Mouse (Mus musculus) embryonic facial prominence, embryonic 15.5 days (tissue): ENCODE measurements around the gene Iscu. TPM values are rescaled to one million over a fixed set of nuclear protein-coding genes. Genes with fewer than 3 reads are reported as not detected.

Source experiments
- ATAC-seq: fragments of 200-750 bp; cut with Nextera tagmentation; 2 replicates; pipeline ENCODE4 v1.8.0; 2017; ENCODE audit warnings: low read depth, moderate TSS enrichment; ENCODE audit not compliant: insufficient number of reproducible peaks, low FRiP score, low TSS enrichment
- H3K27ac ChIP-seq: fragments of 300-500 bp; sonication (generic); replicated peaks from 2 replicates; pipeline ENCODE4 v1.5.1; 2015; ENCODE audit warnings: mild to moderate bottlenecking, inconsistent platforms
- H3K27me3 ChIP-seq: fragments of 300-500 bp; sonication (generic); 2 replicates; pipeline ENCODE4 v1.6.1; 2015; ENCODE audit warnings: inconsistent platforms
- H3K36me3 ChIP-seq: fragments of 300-500 bp; sonication (generic); 2 replicates; pipeline ENCODE4 v1.6.1; 2015; ENCODE audit warnings: mild to moderate bottlenecking, inconsistent platforms
- H3K4me1 ChIP-seq: fragments of 300-500 bp; sonication (generic); 2 replicates; pipeline ENCODE4 v1.6.1; 2015; ENCODE audit warnings: inconsistent platforms
- H3K4me2 ChIP-seq: fragments of 300-500 bp; sonication (generic); replicated peaks from 2 replicates; pipeline ENCODE4 v1.6.1; 2015; ENCODE audit warnings: mild to moderate bottlenecking, inconsistent platforms
- H3K4me3 ChIP-seq: fragments of 300-500 bp; sonication (generic); replicated peaks from 2 replicates; pipeline ENCODE4 v1.5.1; 2015; ENCODE audit warnings: mild to moderate bottlenecking, inconsistent platforms
- H3K9ac ChIP-seq: fragments of 300-500 bp; sonication (generic); 2 replicates; pipeline ENCODE4 v1.6.1; 2015; ENCODE audit warnings: inconsistent platforms
- H3K9me3 ChIP-seq: fragments of 300-500 bp; sonication (generic); replicated peaks from 2 replicates; pipeline ENCODE4 v1.6.1; 2016; ENCODE audit warnings: inconsistent platforms
- WGBS: fragments of 180-500 bp; shearing (Covaris S2); methylation state at CpG from one replicate; pipeline ENCODE4 v1.1.7; 2015; 5-methylcytosine and 5-hydroxymethylcytosine counted together
- polyA plus RNA-seq: library from polyadenylated mRNA; unstranded; fragments of >200 nt; fragmentation: Nextera tagmentation; extraction: Ambion mirVana; gene quantifications from 2 replicates; pipeline ENCODE4 v1.2.1, GENCODE M21; 2015

Iscu gene
- polyA plus RNA-seq, 1 experiment from 2014 or later = 106 TPM

- H3K9me3 ChIP-seq = no peaks in the 10 kb centered on the region
- no peak overlapping the region for H3K9ac ChIP-seq
- no peak overlapping the region for H3K4me3 ChIP-seq
- peak overlapping the region; percentile 85 for H3K27ac ChIP-seq
- ATAC-seq = peak; percentile 81
- peaks cover 10% of the 10 kb centered on the region for H3K36me3 ChIP-seq
- H3K4me2 ChIP-seq = no peak overlapping the region
- peaks cover 54% of the 10 kb centered on the region for H3K4me1 ChIP-seq
- 15% methylated on average over 7 of the region's 7 CpGs for WGBS
- H3K27me3 ChIP-seq = no peaks in the 10 kb centered on the region
Observed at GRCm38 (mm10) chr5:113789075-113789788, 16.7 kb downstream of the Iscu start.

- Histone ChIP-seq H3K4me1 (peaks cover 62% of the 10 kb centered on the region), H3K27me3 (no peaks in the 10 kb centered on the region), H3K4me3 (no peak overlapping the region), H3K9me3 (no peaks in the 10 kb centered on the region), H3K27ac (peak overlapping the region; percentile 85; the same call in 1 of the 2 replicates), H3K36me3 (peaks cover 23% of the 10 kb centered on the region), H3K9ac (no peak overlapping the region), H3K4me2 (no peak overlapping the region)
- no peak for ATAC-seq
- WGBS = 71% methylated on average over 11 of the region's 11 CpGs
Observed at GRCm38 (mm10) chr5:113790453-113791196, 18.1 kb downstream of the Iscu start.

GRCm38 (mm10) chr5:113791197-113792095 lies 18.9 kb downstream of the Iscu start:
- 83% methylated on average over 16 of the region's 16 CpGs for WGBS
- ATAC-seq = no peak
- Histone ChIP-seq H3K9ac (no peak overlapping the region), H3K4me1 (peaks cover 70% of the 10 kb centered on the region), H3K4me2 (no peak overlapping the region), H3K27me3 (no peaks in the 10 kb centered on the region), H3K9me3 (no peaks in the 10 kb centered on the region), H3K27ac (peak overlapping the region; percentile 85; the same call in 1 of the 2 replicates), H3K4me3 (no peak overlapping the region), H3K36me3 (peaks cover 23% of the 10 kb centered on the region)

- H3K27ac ChIP-seq = peak overlapping the region; percentile 83
- H3K27me3 ChIP-seq = no peaks in the 10 kb centered on the region
- H3K4me1 ChIP-seq = peaks cover 75% of the 10 kb centered on the region
- 0 out of 2 replicates have a peak overlapping the region, but pooled peaks have one; percentile 1 for H3K9ac ChIP-seq
- no peaks in the 10 kb centered on the region for H3K9me3 ChIP-seq
- peak; percentile 24; the same call in 1 of the 2 replicates for ATAC-seq
- peaks cover 23% of the 10 kb centered on the region for H3K36me3 ChIP-seq
- H3K4me3 ChIP-seq = peak overlapping the region; percentile 54
- peak overlapping the region; percentile 64 for H3K4me2 ChIP-seq
- WGBS = 5% methylated on average over 13 of the region's 13 CpGs
Observed at GRCm38 (mm10) chr5:113796401-113797148, 24.0 kb downstream of the Iscu start.

DNA sequence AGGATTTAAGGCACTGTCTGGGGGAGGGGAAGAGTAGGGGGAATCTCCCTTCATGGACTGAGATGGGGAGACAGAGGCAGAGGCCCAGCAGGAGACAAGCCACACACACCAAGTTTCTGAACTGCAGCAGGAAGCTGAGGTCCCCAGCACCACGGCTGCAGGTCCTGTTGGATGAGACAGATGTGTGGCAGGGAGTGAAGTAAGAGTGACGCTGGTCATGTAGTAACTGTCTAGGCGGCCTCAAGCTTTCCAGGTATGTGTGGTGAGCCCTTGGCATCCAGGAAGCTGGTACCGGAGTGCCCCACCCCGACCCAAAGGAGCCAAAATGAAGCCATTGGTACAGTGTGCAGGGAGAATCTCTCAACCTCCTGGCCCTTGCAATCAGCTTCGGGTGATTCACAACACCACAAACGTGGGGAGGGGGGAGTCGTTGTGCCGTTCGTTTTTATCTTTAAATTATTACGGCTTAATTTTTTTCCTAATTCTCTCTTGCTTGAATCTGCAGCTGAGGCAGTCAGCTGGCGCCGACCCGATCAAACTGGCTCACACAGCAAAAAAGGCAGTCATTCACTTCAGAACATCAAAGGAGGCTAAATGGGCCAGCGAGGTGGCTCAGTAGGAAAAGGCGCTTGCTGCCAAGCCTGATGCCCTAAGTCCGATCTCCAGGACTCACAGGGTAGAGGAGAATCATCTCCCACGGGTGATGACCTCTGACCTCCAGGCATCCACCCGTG lies 24.8 kb downstream of the Iscu start:
- H3K36me3 ChIP-seq = peaks cover 23% of the 10 kb centered on the region
- 9% methylated on average over 19 of the region's 19 CpGs for WGBS
- peak overlapping the region; percentile 83 for H3K27ac ChIP-seq
- peaks cover 68% of the 10 kb centered on the region for H3K4me1 ChIP-seq
- peak overlapping the region; percentile 64 for H3K4me2 ChIP-seq
- no peaks in the 10 kb centered on the region for H3K9me3 ChIP-seq
- H3K9ac ChIP-seq = 0 out of 2 replicates have a peak overlapping the region, but pooled peaks have one; percentile 1
- no peak for ATAC-seq
- no peaks in the 10 kb centered on the region for H3K27me3 ChIP-seq
- peak overlapping the region; percentile 54 for H3K4me3 ChIP-seq

- 36% methylated on average over 9 of the region's 9 CpGs for WGBS
- H3K27ac ChIP-seq = peak overlapping the region; percentile 90
- H3K4me1 ChIP-seq = peaks cover 61% of the 10 kb centered on the region
- H3K4me2 ChIP-seq = peak overlapping the region; percentile 64
- peaks cover 20% of the 10 kb centered on the region for H3K36me3 ChIP-seq
- H3K9me3 ChIP-seq = no peaks in the 10 kb centered on the region
- ATAC-seq = no peak
- peak overlapping the region; percentile 54 for H3K4me3 ChIP-seq
- no peaks in the 10 kb centered on the region for H3K27me3 ChIP-seq
- H3K9ac ChIP-seq = peak overlapping the region; percentile 24; the same call in 1 of the 2 replicates
Observed at GRCm38 (mm10) chr5:113798525-113798924, 26.0 kb downstream of the Iscu start.

- H3K27me3 ChIP-seq = no peaks in the 10 kb centered on the region
- peak overlapping the region; percentile 33 for H3K9ac ChIP-seq
- no peaks in the 10 kb centered on the region for H3K9me3 ChIP-seq
- H3K27ac ChIP-seq = peak overlapping the region; percentile 90
- peak overlapping the region; percentile 54 for H3K4me3 ChIP-seq
- no peak for ATAC-seq
- H3K4me2 ChIP-seq = peak overlapping the region; percentile 64
- H3K4me1 ChIP-seq = peaks cover 67% of the 10 kb centered on the region
- 20% methylated on average over 5 of the region's 5 CpGs for WGBS
- peaks cover 8% of the 10 kb centered on the region; the same call in 1 of the 2 replicates for H3K36me3 ChIP-seq
Observed at GRCm38 (mm10) chr5:113799691-113800090, 27.1 kb downstream of the Iscu start.

DNA sequence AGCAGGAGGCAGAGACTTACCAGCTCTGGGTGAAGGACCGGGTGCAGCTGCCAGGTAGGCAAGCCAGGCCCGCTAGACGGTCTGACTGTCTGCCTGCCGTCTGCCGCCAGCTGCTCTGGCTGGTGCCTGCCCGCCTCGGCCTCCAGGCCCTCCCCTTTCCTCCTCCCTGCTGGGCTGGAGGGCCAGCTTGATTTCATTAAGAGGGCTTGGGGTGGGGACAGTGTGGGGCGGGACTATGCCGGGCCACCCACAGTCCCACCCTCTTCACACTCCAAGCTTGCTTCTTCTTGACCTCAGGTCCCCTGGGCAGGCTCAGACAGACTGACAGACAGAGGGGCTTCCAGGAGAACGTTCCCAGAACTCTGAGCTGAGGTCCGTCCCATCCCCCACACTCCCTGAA lies 27.7 kb downstream of the Iscu start, which contains the start of gene Tmem119:
Tmem119 (minus strand) TSS at position 237 of the 400 bp plus-strand sequence.
- H3K9me3 ChIP-seq = no peaks in the 10 kb centered on the region
- H3K36me3 ChIP-seq = 0 out of 2 replicates have a peak, but pooled peaks cover 3% of the 10 kb centered on the region
- WGBS = under 1% methylated on average over 11 of the region's 11 CpGs
- H3K27ac ChIP-seq = peak within 1 kb of the TSS; percentile 90
- H3K27me3 ChIP-seq = no peaks in the 10 kb centered on the region
- peak within 1 kb of the TSS; percentile 64 for H3K4me2 ChIP-seq
- peak within 1 kb of the TSS; percentile 54 for H3K4me3 ChIP-seq
- peak; percentile 88 for ATAC-seq
- H3K9ac ChIP-seq = peak within 1 kb of the TSS; percentile 33
- peaks cover 68% of the 10 kb centered on the region for H3K4me1 ChIP-seq

DNA sequence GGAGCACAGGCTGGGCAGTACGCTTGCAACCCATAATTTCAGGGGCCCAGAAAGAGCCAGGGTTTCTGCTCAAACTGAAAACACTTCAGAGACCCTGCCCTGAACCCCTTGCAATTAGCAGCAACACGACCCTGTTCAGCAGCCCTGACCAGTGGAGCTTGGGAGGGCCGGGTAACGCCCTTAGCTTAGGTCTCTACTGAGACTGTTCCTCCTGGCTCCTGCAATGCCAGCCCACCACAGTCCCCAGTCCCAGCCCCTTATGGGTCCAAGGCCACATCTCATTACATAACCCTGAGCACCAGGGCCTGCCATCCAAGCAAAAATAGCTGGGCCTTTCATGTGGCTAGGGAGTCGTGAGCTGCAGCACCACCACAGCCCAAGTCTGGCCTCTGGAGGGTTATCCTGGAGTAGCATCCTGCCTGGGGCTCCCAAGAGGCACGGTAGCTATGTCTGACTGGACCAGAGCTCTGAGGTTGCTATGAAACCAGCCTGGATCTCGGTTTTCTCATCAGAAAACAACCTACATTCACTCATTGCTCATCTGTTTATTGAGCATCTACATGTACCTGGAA lies 31.9 kb downstream of the Iscu start:
- H3K27ac ChIP-seq = peak overlapping the region; percentile 51; the same call in 1 of the 2 replicates
- H3K4me1 ChIP-seq = peaks cover 45% of the 10 kb centered on the region
- peak; percentile 69 for ATAC-seq
- no peaks in the 10 kb centered on the region for H3K9me3 ChIP-seq
- H3K4me2 ChIP-seq = no peak overlapping the region
- no peak overlapping the region for H3K9ac ChIP-seq
- H3K36me3 ChIP-seq = no peaks in the 10 kb centered on the region
- H3K27me3 ChIP-seq = no peaks in the 10 kb centered on the region
- 40% methylated on average over 7 of the region's 7 CpGs for WGBS
- no peak overlapping the region for H3K4me3 ChIP-seq
